Mouse (Mus musculus) small intestine, adult 2 months (tissue): Measurements from ENCODE around the gene Serinc3. TPM values are rescaled to one million over a fixed set of nuclear protein-coding genes. Genes with fewer than 3 reads are reported as not detected.
A peak's percentile ranks its signal among the peaks of the same experiment; 100 is the strongest.

Experiments
- H3K27ac ChIP-seq: fragments of 200-500 bp; 2 replicates; pipeline ENCODE4 v1.5.1; 2012; ENCODE audit warnings: low read depth, low read length, control low read depth, inconsistent platforms; ENCODE audit not compliant: insufficient read depth
- H3K27me3 ChIP-seq: fragments of 200-500 bp; 2 replicates; pipeline ENCODE4 v1.6.1; 2012; ENCODE audit warnings: mild to moderate bottlenecking, moderate library complexity, low read length, inconsistent platforms; ENCODE audit not compliant: control insufficient read depth, insufficient read depth
- H3K36me3 ChIP-seq: fragments of 200-500 bp; 2 replicates; pipeline ENCODE4 v1.6.1; 2012; ENCODE audit warnings: mild to moderate bottlenecking, low read length, control low read depth, inconsistent platforms; ENCODE audit not compliant: control insufficient read depth, insufficient read depth
- H3K4me1 ChIP-seq: fragments of 200-500 bp; 2 replicates; pipeline ENCODE4 v1.6.1; 2012; ENCODE audit warnings: low read length, inconsistent platforms, mixed read lengths; ENCODE audit not compliant: control insufficient read depth, insufficient read depth, insufficient read length
- H3K4me3 ChIP-seq: fragments of 200-500 bp; 2 replicates; pipeline ENCODE4 v1.5.1; 2012; ENCODE audit warnings: low read depth, mild to moderate bottlenecking, control low read depth, inconsistent platforms, low read length, moderate library complexity
- CTCF ChIP-seq: fragments of 200-500 bp; IDR thresholded peaks from 2 replicates; pipeline ENCODE4 v1.5.1; 2012; ENCODE audit warnings: low read depth, mild to moderate bottlenecking, control low read depth, inconsistent platforms, low read length, moderate library complexity, mixed read lengths; ENCODE audit not compliant: insufficient replicate concordance, insufficient read length; ENCODE audit errors: extremely low read depth
- POLR2A ChIP-seq: fragments of 200-500 bp; IDR thresholded peaks from 2 replicates; pipeline ENCODE4 v1.6.1; 2012; ENCODE audit warnings: low read depth, mild to moderate bottlenecking, control low read depth, inconsistent platforms, low read length, moderate library complexity
- WGBS: fragments of 180-500 bp; shearing (Covaris S2); methylation state at CpG from one replicate; pipeline ENCODE4 v1.1.7; 2018; 5-methylcytosine and 5-hydroxymethylcytosine counted together
- polyA plus RNA-seq: library from polyadenylated mRNA; depleted of rRNA; stranded (reverse); fragments of >200 nt; gene quantifications from 2 replicates; pipeline ENCODE4 v1.2.3, GENCODE M21; 2012

Gene Serinc3
- polyA plus RNA-seq, 1 experiment = 262 TPM

GRCm38 (mm10) chr2:163615401-163615800, 29.5 kb downstream of the Serinc3 start:
- Histone ChIP-seq H3K27me3 (no peaks in the 10 kb centered on the region), H3K4me1 (peaks cover 25% of the 10 kb centered on the region), H3K36me3 (peaks cover 56% of the 10 kb centered on the region), H3K4me3 (no peak overlapping the region), H3K27ac (no peak overlapping the region)
- TF ChIP-seq POLR2A = no peak
- TF ChIP-seq CTCF = no peak
- 71% methylated on average over 9 of the region's 9 CpGs for WGBS

DNA sequence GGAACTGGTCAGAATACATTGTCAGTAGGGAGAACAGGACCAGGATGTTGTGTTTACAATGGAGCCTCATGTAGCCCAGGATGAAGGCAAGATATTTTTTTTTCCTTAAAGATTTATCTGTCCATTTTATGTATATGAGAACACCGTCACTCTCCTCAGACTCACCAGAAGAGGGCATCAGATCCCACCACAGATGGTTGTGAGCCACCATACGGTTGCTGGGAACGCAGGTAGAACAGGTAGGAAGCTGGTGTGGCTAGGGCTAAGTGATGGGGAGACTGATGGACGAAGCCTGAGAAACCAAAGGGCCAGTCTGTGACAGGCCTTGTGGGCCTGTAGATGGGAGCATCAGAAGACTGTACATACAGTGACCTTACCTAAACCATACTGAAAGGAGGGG, 30.9 kb downstream of the Serinc3 start:
- H3K27me3 ChIP-seq = no peaks in the 10 kb centered on the region
- H3K36me3 ChIP-seq = peaks cover 45% of the 10 kb centered on the region
- no peak overlapping the region for H3K27ac ChIP-seq
- no peak overlapping the region for H3K4me3 ChIP-seq
- H3K4me1 ChIP-seq = peaks cover 31% of the 10 kb centered on the region
- WGBS = 96% methylated on average over 4 of the region's 4 CpGs
- TF ChIP-seq CTCF (no peak), POLR2A (no peak)

DNA sequence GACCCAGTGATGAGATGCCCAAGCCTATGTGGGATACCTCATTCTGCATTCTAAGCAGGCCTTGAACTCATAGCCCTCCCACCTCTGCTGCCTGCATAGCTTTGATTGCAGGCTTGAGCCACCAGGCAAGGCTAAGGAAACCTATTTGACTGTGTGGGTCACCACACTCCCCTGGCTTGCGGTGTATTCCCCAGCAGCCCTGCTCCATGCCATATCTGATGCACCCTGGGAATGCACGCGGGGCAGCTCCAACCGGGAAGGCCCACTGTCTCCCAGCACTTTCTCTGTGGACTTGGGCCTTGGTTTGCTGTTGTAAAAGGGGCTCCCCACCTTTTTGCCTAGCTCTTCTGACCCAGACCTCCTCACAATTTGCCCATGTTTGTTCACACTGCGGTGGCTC, 31.7 kb downstream of the Serinc3 start:
- Histone ChIP-seq H3K4me3 (no peak overlapping the region), H3K36me3 (peaks cover 40% of the 10 kb centered on the region), H3K4me1 (peaks cover 32% of the 10 kb centered on the region), H3K27me3 (no peaks in the 10 kb centered on the region), H3K27ac (no peak overlapping the region)
- no peak for TF ChIP-seq CTCF
- TF ChIP-seq POLR2A = no peak
- WGBS = 91% methylated on average over 5 of the region's 5 CpGs

DNA sequence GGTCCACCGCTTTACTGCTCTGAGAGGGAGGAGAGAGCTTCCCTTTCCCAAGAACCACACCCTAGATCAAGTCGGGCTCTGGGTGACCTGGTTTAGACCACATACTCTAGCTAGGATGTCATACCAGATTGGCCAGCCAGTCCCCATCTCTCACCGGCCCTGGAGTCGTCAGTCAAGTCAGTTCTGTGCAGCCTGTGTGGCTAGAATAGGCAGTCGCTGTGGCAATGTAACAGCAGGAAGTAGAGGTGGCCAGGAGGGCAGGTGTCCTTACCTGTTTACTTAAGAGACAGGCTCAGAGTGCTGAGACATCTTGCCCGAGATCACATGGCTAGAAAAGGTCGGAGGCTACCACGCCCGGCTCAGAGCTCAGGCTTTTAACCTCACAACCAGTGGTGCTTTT, 33.8 kb downstream of the Serinc3 start:
- Histone ChIP-seq H3K27me3 (no peaks in the 10 kb centered on the region), H3K4me3 (no peak overlapping the region), H3K4me1 (peaks cover 40% of the 10 kb centered on the region), H3K36me3 (peaks cover 38% of the 10 kb centered on the region), H3K27ac (peak overlapping the region; percentile 28; the same call in 1 of the 2 replicates)
- TF ChIP-seq CTCF = no peak
- TF ChIP-seq POLR2A = no peak
- 30% methylated on average over 9 of the region's 9 CpGs for WGBS

DNA sequence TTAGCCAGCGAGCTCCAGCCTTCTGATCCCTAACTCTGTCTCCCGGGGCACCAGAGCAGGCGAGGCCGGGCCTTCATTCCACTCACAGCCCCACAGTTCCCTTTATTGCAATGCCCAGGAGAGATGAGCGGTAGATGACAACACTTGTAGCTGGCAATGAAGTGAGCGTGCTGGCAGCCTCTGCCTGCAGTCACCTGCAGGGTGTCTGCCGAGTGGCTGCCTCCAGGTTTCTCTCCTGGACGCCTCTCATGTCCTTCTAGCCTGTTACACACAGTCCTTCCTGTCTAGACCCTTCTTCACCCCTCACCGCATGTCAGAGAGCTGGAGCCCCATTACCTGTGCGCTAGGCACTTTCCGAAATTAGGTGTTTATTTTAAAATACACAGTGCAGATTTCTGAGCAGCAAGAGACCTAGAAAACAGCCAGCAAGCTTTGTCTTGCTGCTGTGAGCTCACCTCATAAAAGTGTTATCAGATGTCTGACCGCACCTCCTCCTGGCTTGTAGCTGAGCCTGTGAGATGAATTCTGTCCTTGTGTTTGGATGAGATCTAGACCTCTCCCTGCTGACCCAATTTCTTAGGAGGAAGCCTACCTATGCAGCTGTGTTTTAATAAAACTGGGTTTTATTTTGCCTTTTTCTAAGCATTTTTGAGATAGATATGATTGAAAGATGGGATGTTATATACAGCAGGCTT, 35.5 kb downstream of the Serinc3 start:
- H3K4me1 ChIP-seq = peaks cover 34% of the 10 kb centered on the region
- H3K36me3 ChIP-seq = peaks cover 34% of the 10 kb centered on the region
- 60% methylated on average over 12 of the region's 12 CpGs for WGBS
- 0 out of 2 replicates have a peak overlapping the region, but pooled peaks have one; percentile 13 for H3K27ac ChIP-seq
- no peaks in the 10 kb centered on the region for H3K27me3 ChIP-seq
- H3K4me3 ChIP-seq = no peak overlapping the region
- TF ChIP-seq POLR2A (no peak), CTCF (peak; percentile 9; the same call in 1 of the 2 replicates)

GRCm38 (mm10) chr2:163608008-163608407, 36.9 kb downstream of the Serinc3 start:
- peaks cover 38% of the 10 kb centered on the region for H3K4me1 ChIP-seq
- peaks cover 22% of the 10 kb centered on the region for H3K36me3 ChIP-seq
- H3K27ac ChIP-seq = no peak overlapping the region
- no peaks in the 10 kb centered on the region for H3K27me3 ChIP-seq
- WGBS = 75% methylated on average over 7 of the region's 7 CpGs
- no peak overlapping the region for H3K4me3 ChIP-seq
- TF ChIP-seq CTCF = no peak
- TF ChIP-seq POLR2A = no peak

- Histone ChIP-seq H3K4me3 (no peak overlapping the region), H3K4me1 (peaks cover 37% of the 10 kb centered on the region), H3K27me3 (no peaks in the 10 kb centered on the region), H3K36me3 (peaks cover 15% of the 10 kb centered on the region), H3K27ac (no peak overlapping the region)
- 86% methylated on average over 7 of the region's 7 CpGs for WGBS
- no peak for TF ChIP-seq CTCF
- TF ChIP-seq POLR2A = no peak
Observed at GRCm38 (mm10) chr2:163606161-163606560, 38.8 kb downstream of the Serinc3 start.
